Mouse (Mus musculus) embryonic facial prominence, embryonic 14.5 days (tissue): ENCODE results near the gene 4931429L15Rik. TPM values are rescaled to one million over a fixed set of nuclear protein-coding genes. Genes with fewer than 3 reads are reported as not detected.
A peak's percentile ranks its signal among the peaks of the same experiment; 100 is the strongest.
"Not testable (repeated sequence)": the region's sequence is repeated elsewhere in the genome, so short reads cannot be mapped to it uniquely, and the experiment has no call there.

Source experiments
- ATAC-seq: fragments of 200-750 bp; cut with Nextera tagmentation; 2 replicates; pipeline ENCODE4 v1.8.0; 2017; ENCODE audit warnings: low read depth, moderate number of reproducible peaks, moderate TSS enrichment
- DNase-seq: peaks from one replicate; pipeline ENCODE4 v3.0.0-alpha.2; 2015; ENCODE audit warnings: low spot score
- H3K27ac ChIP-seq: fragments of 300-500 bp; sonication (generic); replicated peaks from 2 replicates; pipeline ENCODE4 v1.5.1; 2014; ENCODE audit warnings: low read depth, mild to moderate bottlenecking, low read length, moderate library complexity
- H3K27me3 ChIP-seq: fragments of 300-500 bp; sonication (generic); replicated peaks from 2 replicates; pipeline ENCODE4 v1.6.1; 2014; ENCODE audit warnings: low read length; ENCODE audit not compliant: control insufficient read depth, insufficient read depth
- H3K36me3 ChIP-seq: fragments of 300-500 bp; sonication (generic); 2 replicates; pipeline ENCODE4 v1.6.1; 2014; ENCODE audit warnings: low read length, mixed read lengths; ENCODE audit not compliant: control insufficient read depth, insufficient read depth
- H3K4me1 ChIP-seq: fragments of 300-500 bp; sonication (generic); 2 replicates; pipeline ENCODE4 v1.6.1; 2014; ENCODE audit warnings: antibody characterized with exemption, low read length; ENCODE audit not compliant: control insufficient read depth, insufficient read depth
- H3K4me2 ChIP-seq: fragments of 300-500 bp; sonication (generic); 2 replicates; pipeline ENCODE4 v1.6.1; 2014; ENCODE audit warnings: low read depth, mild to moderate bottlenecking, low read length, moderate library complexity, mixed read lengths
- H3K4me3 ChIP-seq: fragments of 300-500 bp; sonication (generic); 2 replicates; pipeline ENCODE4 v1.5.1; 2014; ENCODE audit warnings: low read depth, mild to moderate bottlenecking, low read length
- H3K9ac ChIP-seq: fragments of 300-500 bp; sonication (generic); 2 replicates; pipeline ENCODE4 v1.6.1; 2014; ENCODE audit warnings: low read depth, mild to moderate bottlenecking, low read length, moderate library complexity, mixed read lengths
- H3K9me3 ChIP-seq: fragments of 300-500 bp; sonication (generic); 2 replicates; pipeline ENCODE4 v1.6.1; 2016; ENCODE audit warnings: low read length; ENCODE audit not compliant: control insufficient read depth
- WGBS: fragments of 180-500 bp; shearing (Covaris S2); extraction: QIAGEN DNeasy Blood & Tissue Kit; methylation state at CpG from one replicate; pipeline ENCODE4 v1.1.7; 2014; 5-methylcytosine and 5-hydroxymethylcytosine counted together
- polyA plus RNA-seq: library from polyadenylated mRNA; unstranded; fragments of >200 nt; fragmentation: Nextera tagmentation; extraction: Ambion mirVana; gene quantifications from 2 replicates; pipeline ENCODE4 v1.2.1, GENCODE M21; 2014

Gene 4931429L15Rik
- polyA plus RNA-seq, 1 experiment from 2014 or later, result not detected

- peaks cover 3% of the 10 kb centered on the region; the same call in 1 of the 2 replicates for H3K4me1 ChIP-seq
- H3K27me3 ChIP-seq, result no peaks in the 10 kb centered on the region; the same call in 1 of the 2 replicates
- no peaks in the 10 kb centered on the region for H3K9me3 ChIP-seq
- no peak overlapping the region for H3K9ac ChIP-seq
- H3K4me2 ChIP-seq, result no peak overlapping the region
- H3K27ac ChIP-seq, result no peak overlapping the region
- H3K4me3 ChIP-seq, result no peak overlapping the region
- 75% methylated on average over 4 of the region's 4 CpGs for WGBS
- DNase-seq (no peak), ATAC-seq (no peak)
- H3K36me3 ChIP-seq, result no peaks in the 10 kb centered on the region
Observed at GRCm38 (mm10) chr9:46339051-46339652, 19.4 kb upstream of the 4931429L15Rik start.

- ATAC-seq (peak; percentile 43), DNase-seq (peak; percentile 46)
- Histone ChIP-seq H3K4me1 (peaks cover 3% of the 10 kb centered on the region; the same call in 1 of the 2 replicates), H3K36me3 (no peaks in the 10 kb centered on the region), H3K27ac (no peak overlapping the region), H3K4me2 (no peak overlapping the region), H3K9ac (no peak overlapping the region), H3K27me3 (no peaks in the 10 kb centered on the region; the same call in 1 of the 2 replicates), H3K9me3 (no peaks in the 10 kb centered on the region), H3K4me3 (no peak overlapping the region)
- WGBS, result 37% methylated on average over 4 of the region's 4 CpGs
Observed at GRCm38 (mm10) chr9:46338384-46338783, 18.6 kb upstream of the 4931429L15Rik start.

GRCm38 (mm10) chr9:46337852-46338291 is 18.1 kb upstream of the 4931429L15Rik start:
- Histone ChIP-seq H3K9me3 (no peaks in the 10 kb centered on the region), H3K4me2 (no peak overlapping the region), H3K27ac (no peak overlapping the region), H3K4me1 (peaks cover 3% of the 10 kb centered on the region; the same call in 1 of the 2 replicates), H3K4me3 (no peak overlapping the region), H3K27me3 (no peaks in the 10 kb centered on the region; the same call in 1 of the 2 replicates), H3K9ac (no peak overlapping the region), H3K36me3 (no peaks in the 10 kb centered on the region)
- ATAC-seq (peak; percentile 85), DNase-seq (peak; percentile 85)
- 4% methylated on average over 3 of the region's 3 CpGs for WGBS

GRCm38 (mm10) chr9:46337331-46337730 is 17.5 kb upstream of the 4931429L15Rik start:
- Histone ChIP-seq H3K4me1 (peaks cover 3% of the 10 kb centered on the region; the same call in 1 of the 2 replicates), H3K9me3 (no peaks in the 10 kb centered on the region), H3K9ac (no peak overlapping the region), H3K4me3 (no peak overlapping the region), H3K36me3 (no peaks in the 10 kb centered on the region), H3K27ac (no peak overlapping the region), H3K4me2 (no peak overlapping the region), H3K27me3 (no peaks in the 10 kb centered on the region; the same call in none of the 2 replicates)
- ATAC-seq (no peak), DNase-seq (no peak)
- WGBS, result 62% methylated on average over 7 of the region's 7 CpGs

- H3K9me3 ChIP-seq, DNase-seq, H3K9ac ChIP-seq, H3K4me1 ChIP-seq, ATAC-seq, H3K4me2 ChIP-seq, H3K4me3 ChIP-seq, H3K27me3 ChIP-seq, H3K36me3 ChIP-seq, H3K27ac ChIP-seq: not testable (repeated sequence)
- WGBS, result 69% methylated on average over 13 of the region's 14 CpGs
Observed at GRCm38 (mm10) chr9:46336294-46336693, 16.5 kb upstream of the 4931429L15Rik start.

GRCm38 (mm10) chr9:46335461-46335995 is 15.7 kb upstream of the 4931429L15Rik start:
- 69% methylated on average over 10 of the region's 10 CpGs for WGBS
- no peak overlapping the region for H3K4me2 ChIP-seq
- peaks cover 3% of the 10 kb centered on the region; the same call in 1 of the 2 replicates for H3K4me1 ChIP-seq
- no peak for ATAC-seq
- no peak overlapping the region for H3K9ac ChIP-seq
- no peaks in the 10 kb centered on the region for H3K9me3 ChIP-seq
- H3K36me3 ChIP-seq, result no peaks in the 10 kb centered on the region
- no peaks in the 10 kb centered on the region; the same call in none of the 2 replicates for H3K27me3 ChIP-seq
- DNase-seq, result no peak
- no peak overlapping the region for H3K4me3 ChIP-seq
- no peak overlapping the region for H3K27ac ChIP-seq

- 27% methylated on average over 22 of the region's 26 CpGs for WGBS
- DNase-seq, result no peak
- no peaks in the 10 kb centered on the region for H3K9me3 ChIP-seq
- H3K36me3 ChIP-seq, result no peaks in the 10 kb centered on the region
- no peaks in the 10 kb centered on the region; the same call in none of the 2 replicates for H3K27me3 ChIP-seq
- H3K27ac ChIP-seq, result no peak overlapping the region
- H3K9ac ChIP-seq, result no peak overlapping the region
- no peak overlapping the region for H3K4me2 ChIP-seq
- 0 out of 2 replicates have a peak, but pooled peaks have one; percentile 12 for ATAC-seq
- no peak overlapping the region for H3K4me3 ChIP-seq
- H3K4me1 ChIP-seq, result peaks cover 4% of the 10 kb centered on the region; the same call in 1 of the 2 replicates
Observed at GRCm38 (mm10) chr9:46334471-46335025, 14.8 kb upstream of the 4931429L15Rik start.

GRCm38 (mm10) chr9:46331301-46331700 is 11.5 kb upstream of the 4931429L15Rik start:
- H3K9ac ChIP-seq, result no peak overlapping the region
- ATAC-seq, result no peak
- no peaks in the 10 kb centered on the region for H3K9me3 ChIP-seq
- 83% methylated on average over 1 of the region's 1 CpGs for WGBS
- no peaks in the 10 kb centered on the region; the same call in none of the 2 replicates for H3K27me3 ChIP-seq
- no peak overlapping the region for H3K27ac ChIP-seq
- peaks cover 17% of the 10 kb centered on the region; the same call in 1 of the 2 replicates for H3K4me1 ChIP-seq
- H3K36me3 ChIP-seq, result no peaks in the 10 kb centered on the region
- no peak for DNase-seq
- no peak overlapping the region for H3K4me3 ChIP-seq
- H3K4me2 ChIP-seq, result no peak overlapping the region
